Comparison of ENCODE assay signal across 19 mouse cellular contexts in genomic region chr1:90318502-90318901, GRCm38 (mm10).
"Had no signal": no experiment of that assay in that cellular context is flagged by ENCODE, and none has a peak within 500 bp of the region (broad histone marks: within the 10 kb centered on the region; RNA-seq: fewer than 3 reads in every experiment).

No protein-coding gene starts in this region.

- DNase-seq: kidney, postnatal 25 days; liver, postnatal 0 days; lung, embryonic 14.5 days; right cerebral cortex, adult 18-20 months; right cerebral cortex, postnatal 14 days; right cerebral cortex, postnatal 4 days; spleen, adult 18-20 months; thymus, adult 2 months; thymus, postnatal 14 days; thymus, postnatal 4 days had no signal

- H3K4me1 ChIP-seq: midbrain, embryonic 13.5 days; stomach, embryonic 15.5 days had no signal

- H3K27me3 ChIP-seq: limb, embryonic 15.5 days; stomach, embryonic 15.5 days had no signal

- ATAC-seq: liver, postnatal 0 days; lung, postnatal 0 days; midbrain, embryonic 13.5 days had no signal

- H3K9ac ChIP-seq: limb, embryonic 12.5 days; limb, embryonic 15.5 days; liver, embryonic 14.5 days; liver, postnatal 0 days; lung, embryonic 14.5 days; midbrain, embryonic 13.5 days; stomach, embryonic 15.5 days had no signal

- H3K27ac ChIP-seq: kidney, postnatal 0 days; limb, embryonic 12.5 days; limb, embryonic 15.5 days; liver, embryonic 14.5 days; macrophage; midbrain, embryonic 13.5 days; stomach, embryonic 15.5 days had no signal

- H3K4me2 ChIP-seq: limb, embryonic 12.5 days; limb, embryonic 15.5 days; liver, embryonic 11.5 days; lung, embryonic 14.5 days; midbrain, embryonic 13.5 days; stomach, embryonic 15.5 days had no signal

- H3K4me3 ChIP-seq: limb, embryonic 12.5 days; limb, embryonic 15.5 days; midbrain, embryonic 13.5 days; stomach, embryonic 15.5 days had no signal

- H3K9me3 ChIP-seq: limb, embryonic 12.5 days; limb, embryonic 15.5 days; midbrain, embryonic 13.5 days; stomach, embryonic 15.5 days had no signal

- H3K36me3 ChIP-seq: limb, embryonic 12.5 days; limb, embryonic 15.5 days; midbrain, embryonic 13.5 days; stomach, embryonic 15.5 days had no signal
